Mouse (Mus musculus): ENCODE data around the gene Gm17651. TPM values are rescaled to one million over a fixed set of nuclear protein-coding genes. Genes with fewer than 3 reads are reported as not detected.

Gm17651 gene
- polyA plus RNA-seq, 1 experiment from 2014 or later = not detected

Small RNA genes within 50 kb of the gene (microRNA-seq; reads per million reads assigned to microRNA genes)
- not detected for gene Mir7225

Other genes starting within 250 kb of the Gm17651 start
- gene Chd1l, start 64.5 kb downstream of the Gm17651 start, polyA plus RNA-seq (2015; fragmentation: Nextera tagmentation; extraction: Ambion mirVana) = 10.6 and 11.9 TPM in 2 replicates
- 0.39 and 0.43 TPM in 2 replicates for gene Fmo5, start 45.9 kb downstream of the Gm17651 start, polyA plus RNA-seq (2015; fragmentation: Nextera tagmentation; extraction: Ambion mirVana)
- 5.6 and 6.8 TPM in 2 replicates for gene Prkab2, start 16.5 kb downstream of the Gm17651 start, polyA plus RNA-seq (2015; fragmentation: Nextera tagmentation; extraction: Ambion mirVana)
- 37.3 and 46.1 TPM in 2 replicates for gene Pde4dip, start 214.0 kb upstream of the Gm17651 start, polyA plus RNA-seq (2015; fragmentation: Nextera tagmentation; extraction: Ambion mirVana)
- 106 and 117 TPM in 2 replicates for gene Sec22b, start 226.5 kb upstream of the Gm17651 start, polyA plus RNA-seq (2015; fragmentation: Nextera tagmentation; extraction: Ambion mirVana)